Mouse (Mus musculus) cerebellum, postnatal 4 days (tissue): ENCODE measurements around the gene Ddah1.

Experiments
- DNase-seq, 2 experiments: peaks; one replicate each; pipeline ENCODE4 v3.0.0; 2022; ENCODE audit warnings: low spot score in 2 of 2, mixed read lengths in 1 of 2

Ddah1 gene

DNA sequence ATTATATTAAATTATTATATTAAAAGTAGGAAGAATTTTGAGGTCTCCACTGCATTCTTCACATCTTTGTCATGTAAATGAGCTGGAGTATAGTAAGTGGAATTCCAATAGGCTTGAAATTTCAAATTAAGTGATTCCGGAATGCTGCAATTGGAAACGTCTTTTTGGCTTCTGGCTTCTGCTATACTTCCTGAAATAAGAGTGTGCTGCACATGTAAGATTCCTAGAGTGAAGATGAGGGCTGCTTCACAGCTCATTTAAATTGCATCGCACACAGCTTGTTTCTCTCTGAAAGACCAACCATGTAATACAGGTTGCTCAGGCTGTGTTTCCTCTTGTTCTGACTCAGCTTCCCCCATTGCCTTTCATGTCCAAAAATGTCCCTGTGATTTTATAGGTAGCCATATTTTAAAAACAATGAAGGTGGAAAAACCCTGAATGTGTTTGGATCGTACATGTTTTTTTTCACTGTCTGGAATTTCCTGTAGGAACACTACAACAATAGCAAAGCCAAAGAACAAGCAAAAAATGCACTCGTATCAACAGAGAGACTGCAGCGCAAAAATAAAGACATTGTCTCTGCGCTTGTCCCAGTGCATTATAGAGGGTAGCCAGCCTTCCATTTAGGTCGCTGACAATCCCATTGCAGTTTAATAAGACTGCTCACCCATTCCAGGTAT, 105.7 kb downstream of the Ddah1 start:
- no peak for DNase-seq

DNA sequence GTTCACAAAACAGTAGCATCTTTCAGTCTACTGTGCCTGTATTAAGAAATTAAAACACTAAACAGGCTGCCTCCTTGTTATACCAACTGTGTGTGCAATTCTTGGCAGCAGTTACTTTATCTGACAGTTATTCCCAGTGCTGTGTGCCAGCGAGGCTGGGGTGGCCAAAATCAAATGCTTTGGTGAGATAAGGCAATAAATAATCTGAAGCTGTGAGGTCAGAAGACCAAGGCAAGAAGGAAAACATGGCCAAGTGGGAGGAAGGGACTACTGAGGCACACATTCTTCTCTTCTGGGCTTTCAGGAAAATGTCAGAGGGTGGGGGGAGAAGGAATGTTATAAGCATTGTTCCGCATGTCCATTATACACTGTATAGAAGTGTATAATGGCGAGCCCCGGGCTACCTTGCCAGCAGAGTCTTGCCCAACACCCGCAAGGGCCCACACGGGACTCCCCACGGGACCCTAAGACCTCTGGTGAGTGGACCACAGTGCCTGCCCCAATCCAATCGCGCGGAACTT, 106.3 kb downstream of the Ddah1 start:
- DNase-seq = no peak

DNA sequence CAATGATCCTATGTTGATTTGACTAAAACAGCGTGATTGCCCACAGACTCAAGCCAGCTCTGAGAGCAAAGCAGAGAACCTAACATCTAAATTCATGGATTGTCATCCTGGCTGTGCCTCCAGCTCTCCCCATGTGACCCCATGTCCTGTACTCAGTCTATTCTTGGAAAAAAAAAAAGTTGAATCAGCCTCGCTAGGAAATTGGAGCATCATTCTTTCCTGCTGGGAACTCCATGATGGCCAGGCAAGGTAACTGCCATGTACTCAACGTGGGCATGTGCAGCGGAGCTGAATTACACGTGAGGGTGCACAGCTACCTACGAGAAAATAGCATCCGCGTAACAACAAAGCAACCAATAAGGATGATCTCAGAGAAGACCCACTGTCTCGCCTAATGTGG, 114.2 kb downstream of the Ddah1 start:
- no peak for DNase-seq

DNA sequence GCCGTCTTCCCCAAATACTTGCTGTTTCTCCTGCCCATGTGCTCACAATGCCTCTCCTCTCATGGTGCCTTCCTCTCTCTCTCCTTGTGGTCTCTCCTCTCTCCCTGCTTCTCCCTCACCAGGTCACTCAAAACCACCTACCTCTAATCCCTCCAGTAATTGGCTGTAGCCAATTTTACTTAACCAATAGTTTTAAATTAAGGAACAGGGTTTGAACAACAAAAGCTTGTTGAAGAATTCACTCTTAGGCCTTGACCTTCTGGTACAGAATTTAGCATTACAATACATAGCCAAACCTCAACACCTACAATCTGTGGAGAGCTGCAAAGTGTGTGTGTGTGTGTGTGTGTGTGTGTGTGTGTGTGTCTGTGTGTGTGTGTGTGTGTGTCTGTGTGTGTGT, 114.8 kb downstream of the Ddah1 start:
- DNase-seq = no peak

DNA sequence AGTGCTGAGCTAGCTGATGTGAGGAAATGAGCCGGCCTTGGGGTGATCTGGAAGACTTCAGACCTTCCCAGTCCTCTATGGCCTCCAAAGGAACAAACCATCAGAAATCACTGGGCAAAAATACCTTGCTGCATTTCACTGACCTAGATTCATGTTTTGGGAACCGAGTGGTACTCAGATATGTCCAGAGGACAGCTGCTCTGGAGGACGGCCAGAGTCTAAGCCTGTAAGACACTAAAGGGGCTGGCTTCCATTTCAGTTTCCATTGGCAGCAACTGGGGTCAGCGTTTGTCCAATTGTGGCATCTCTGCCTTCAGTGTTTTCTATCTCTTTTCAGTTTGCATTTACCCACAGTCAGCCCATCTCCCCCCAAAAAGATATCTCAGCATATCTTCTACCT, 115.7 kb downstream of the Ddah1 start:
- DNase-seq = no peak

DNA sequence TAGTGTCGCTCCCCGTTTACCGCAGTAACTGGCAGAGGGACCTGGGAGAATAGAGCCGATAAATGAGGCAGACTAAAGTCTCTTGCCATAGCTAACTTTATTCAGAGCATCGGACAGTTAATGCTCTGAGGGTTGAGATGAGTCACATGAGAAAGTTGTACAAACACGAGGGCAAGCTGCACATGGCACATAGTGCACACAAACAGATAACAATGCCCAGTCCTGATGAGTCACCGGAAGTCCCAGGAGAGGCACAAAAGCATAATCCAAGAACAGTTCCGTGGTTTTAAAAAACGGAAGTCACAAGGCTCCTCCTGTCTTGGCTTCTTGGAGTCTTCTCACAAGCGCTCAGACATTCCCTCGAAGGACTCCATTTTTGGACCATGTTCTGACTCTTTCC, 117.6 kb downstream of the Ddah1 start:
- DNase-seq = no peak

DNA sequence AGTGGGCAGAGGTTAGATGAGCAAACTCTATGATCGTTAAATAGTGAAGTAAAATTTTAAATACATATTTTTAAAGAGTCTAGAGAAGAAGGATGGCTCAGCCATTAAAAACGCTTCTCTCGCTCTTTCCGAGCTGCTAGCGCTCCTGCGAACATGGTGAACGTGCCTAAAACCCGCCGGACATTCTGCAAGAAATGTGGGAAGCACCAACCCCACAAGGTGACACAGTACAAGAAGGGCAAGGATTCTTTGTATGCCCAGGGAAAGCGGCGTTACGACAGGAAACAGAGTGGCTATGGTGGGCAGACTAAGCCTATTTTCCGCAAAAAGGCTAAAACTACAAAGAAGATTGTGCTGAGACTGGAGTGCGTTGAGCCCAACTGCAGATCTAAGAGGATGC, 120.4 kb downstream of the Ddah1 start:
- peak in 1 of 2 experiments; percentile 16 for DNase-seq

DNA sequence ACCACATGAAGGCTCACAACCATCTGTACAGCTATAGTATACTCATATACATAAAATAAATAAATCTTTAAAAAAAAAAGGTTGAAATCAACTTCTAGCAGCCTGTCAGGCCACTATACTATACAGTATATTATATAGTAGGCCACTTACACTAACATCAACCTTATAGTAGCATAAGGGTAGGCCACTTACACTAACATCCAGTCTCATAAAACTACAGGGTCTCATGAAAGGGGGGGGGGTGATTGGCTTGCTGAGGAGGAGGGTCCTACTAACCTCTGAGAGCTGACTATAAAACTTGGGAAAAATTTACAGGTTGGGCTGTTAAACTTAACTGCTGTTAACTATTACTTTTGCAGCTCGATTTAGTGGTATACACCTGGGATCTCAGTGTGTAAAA, 121.9 kb downstream of the Ddah1 start:
- no peak for DNase-seq

DNA sequence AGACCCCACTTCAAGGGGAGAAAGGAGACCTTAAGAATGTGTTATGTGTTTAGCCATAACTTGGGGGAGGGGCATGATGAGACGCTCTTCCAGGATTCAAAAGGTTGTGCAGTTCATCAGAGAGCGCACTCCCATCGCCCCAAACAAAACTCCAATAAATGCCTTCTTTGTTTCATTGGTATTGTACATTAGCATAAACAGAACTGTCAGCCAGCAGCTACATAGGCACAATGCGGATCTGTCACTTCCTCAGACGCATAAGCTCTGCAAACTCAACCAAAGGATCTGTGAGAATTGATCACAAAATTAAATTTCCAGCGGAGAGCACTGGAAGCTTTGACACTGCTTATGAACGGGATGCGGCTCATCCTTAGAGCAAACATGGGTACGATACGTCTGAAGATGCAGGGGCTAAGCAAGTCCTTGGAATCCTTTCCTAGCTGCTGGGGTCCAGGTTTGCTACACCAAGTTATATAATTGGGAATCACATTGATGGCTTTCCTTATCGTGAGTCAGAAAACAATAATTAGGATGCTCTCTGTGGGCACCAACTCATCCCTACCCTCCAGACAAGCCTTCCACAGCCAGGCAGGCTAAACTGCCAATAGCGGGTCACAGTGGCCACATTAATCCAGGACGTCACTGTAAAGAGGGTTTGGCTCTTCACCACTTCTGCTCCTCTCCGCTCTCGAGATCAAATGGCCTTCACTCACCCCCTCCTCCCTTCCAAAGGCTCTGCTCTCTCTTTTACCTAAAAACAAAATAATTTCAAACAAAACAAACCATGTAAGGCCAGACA, 123.8 kb downstream of the Ddah1 start:
- no peak for DNase-seq

DNA sequence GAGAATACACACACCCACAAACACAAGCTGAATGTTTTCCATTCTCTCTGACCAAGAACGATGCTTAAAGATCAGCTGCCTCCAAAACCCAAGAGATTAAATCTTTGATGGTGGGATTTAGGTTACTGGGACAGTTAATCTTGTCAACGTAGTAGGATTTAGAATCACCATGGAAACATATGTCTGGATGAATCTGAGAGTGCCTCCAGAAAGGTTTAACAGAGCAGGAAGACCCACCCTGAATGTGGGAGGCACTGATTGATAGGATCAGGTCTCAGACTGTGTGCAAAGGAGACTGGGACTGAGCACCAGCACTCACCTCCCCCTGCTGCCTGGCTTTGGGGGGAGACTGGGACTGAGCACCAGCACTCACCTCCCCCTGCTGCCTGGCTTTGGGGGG, 124.8 kb downstream of the Ddah1 start:
- no peak for DNase-seq

DNA sequence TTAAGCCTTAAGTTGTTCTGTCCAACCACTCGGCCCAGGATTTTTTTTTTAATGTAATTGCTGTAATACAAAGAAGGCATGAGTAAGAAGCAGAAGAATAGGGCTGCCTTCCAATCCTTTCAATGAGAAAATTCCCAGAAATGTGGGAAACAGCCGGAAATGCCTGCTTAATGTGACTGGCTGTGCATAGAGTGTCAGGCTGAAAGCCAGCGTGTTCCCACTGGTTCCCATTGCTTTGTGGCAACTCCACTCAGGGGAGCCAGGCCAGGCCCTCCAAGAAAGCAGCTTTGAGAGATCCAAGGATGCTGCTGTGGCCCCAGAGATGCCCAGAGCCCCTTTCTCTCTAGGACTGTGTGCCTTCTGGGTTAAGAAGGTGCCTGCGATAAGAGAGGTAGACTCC, 126.9 kb downstream of the Ddah1 start:
- DNase-seq = no peak

DNA sequence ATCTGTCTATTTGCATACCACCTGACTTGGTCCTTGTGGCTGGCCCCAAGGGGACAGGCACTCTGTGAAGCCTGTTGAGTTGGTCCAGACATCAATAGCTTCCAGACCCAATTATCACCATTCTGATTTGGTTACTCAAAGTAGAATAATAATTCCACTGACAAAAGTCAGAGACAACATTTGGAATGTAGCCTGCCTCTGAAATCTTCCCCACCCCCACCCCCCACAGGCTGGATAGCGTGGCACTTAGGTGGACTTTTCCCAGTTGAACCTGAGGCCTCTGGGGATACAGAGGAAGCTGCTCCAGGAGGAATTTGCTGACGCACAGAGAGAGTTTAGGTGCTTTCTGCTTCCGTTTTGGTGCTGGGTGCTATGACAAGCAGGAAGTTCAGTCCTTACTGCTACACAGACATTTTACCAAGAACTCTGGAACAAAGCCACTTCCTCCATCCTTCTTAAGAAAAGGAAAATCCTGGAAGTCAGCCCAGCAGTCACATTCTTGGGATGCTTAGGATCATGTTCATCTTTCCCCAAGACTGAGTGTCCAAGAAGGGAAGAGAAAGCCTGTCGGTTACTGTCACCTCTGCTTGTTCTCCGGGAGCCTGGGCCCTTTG, 127.5 kb downstream of the Ddah1 start:
- DNase-seq = no peak

DNA sequence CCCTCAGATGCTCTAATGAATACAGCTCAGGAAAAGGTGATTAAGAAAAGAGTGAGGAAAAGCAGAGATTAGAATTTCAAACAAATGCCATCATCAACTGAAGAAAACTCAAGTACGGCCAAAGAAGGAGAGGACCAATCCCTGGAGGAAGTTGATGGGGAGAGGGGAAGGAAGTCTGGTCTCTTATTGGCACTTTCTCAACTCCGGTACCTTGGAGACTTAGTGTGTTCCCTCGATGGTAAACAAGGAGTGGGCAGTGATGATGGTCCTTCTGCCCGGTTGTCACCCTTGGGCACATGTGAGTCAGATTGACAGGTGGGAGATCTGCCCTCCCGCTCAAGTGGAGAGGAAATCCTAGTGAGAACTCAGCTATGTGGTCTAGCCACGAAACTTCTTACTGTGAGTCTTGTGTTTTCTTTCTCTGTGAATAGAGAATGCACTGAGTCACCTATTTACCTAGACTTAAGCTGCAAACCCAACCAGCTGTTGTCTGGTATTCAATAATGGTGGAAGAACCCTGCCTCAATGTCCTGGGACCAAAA, 129.0 kb downstream of the Ddah1 start:
- no peak for DNase-seq

DNA sequence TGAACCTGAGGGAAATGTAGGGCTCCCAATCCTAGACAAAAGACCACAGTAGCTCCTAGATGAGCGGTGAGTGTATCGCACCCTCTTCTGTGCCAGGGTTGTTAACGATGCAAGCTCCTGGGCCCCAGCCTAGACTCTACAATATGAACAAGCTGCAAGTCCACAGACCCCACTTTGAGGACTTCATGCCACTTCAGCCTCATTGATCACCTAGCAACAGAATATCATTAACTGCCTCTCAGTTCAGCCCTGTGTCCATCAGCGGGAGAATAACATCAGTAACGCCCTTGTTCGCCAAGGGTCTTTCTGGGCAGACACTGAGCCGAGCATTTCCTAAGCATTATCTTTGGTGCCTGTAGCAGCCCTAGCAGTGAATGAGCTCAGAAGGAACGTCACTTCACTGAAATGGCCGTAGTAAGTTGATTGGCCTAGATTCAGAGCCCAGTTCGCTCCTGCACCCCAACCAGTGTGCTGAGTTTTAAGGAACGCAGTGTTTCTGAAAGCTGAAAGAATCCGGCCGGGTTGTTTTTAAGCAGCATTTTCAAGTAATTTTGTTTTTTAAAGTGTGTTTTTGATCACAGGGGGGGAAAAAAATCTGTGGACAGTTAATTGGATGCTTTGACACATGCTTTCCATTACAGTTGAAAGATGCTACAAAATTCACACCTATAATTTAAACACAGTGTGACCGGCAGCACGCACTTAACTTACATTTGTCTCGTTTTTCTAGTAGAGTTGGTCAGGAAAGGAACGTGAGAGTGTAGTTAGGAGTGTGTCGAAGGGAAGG, 132.1 kb downstream of the Ddah1 start:
- DNase-seq = peak in 1 of 2 experiments; percentile 7

DNA sequence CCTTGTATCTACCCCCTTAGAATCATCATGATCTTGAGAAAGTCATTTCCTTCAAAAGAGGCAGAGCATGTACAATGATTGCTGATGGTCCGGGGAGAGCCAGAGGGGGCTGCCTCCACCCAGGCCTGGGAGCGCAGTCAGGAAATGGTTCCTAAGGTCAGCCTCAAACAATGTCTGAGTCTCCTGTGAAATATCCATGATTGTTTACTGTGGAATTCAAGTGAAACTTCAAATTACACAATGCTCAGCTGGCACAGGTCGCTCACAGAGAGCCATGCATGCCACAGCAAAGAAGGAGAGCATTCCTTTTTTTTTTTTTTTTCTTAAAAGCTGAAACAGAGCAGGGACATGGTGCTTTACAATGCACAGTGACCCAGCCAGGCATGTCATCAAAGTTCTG, 134.0 kb downstream of the Ddah1 start:
- no peak for DNase-seq

DNA sequence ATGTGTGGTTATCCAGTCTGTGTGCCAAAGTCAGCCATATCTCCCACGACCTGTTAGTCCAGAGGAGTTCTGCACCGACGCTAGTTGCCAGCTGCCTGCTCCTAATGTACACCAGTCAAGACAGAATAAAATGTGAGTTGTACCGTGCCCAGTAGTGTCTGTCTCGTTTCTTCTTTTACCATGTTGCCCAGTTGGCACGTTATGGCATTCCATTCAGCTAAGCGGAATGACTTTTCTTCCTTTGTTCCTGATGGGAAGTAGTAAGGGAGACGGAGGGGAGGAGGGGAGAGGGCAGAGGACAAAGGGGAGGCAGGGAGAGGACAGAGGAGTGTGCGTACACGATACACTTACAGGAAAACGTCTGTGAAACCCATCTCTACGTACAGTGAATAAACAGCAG, 135.7 kb downstream of the Ddah1 start:
- DNase-seq = no peak

DNA sequence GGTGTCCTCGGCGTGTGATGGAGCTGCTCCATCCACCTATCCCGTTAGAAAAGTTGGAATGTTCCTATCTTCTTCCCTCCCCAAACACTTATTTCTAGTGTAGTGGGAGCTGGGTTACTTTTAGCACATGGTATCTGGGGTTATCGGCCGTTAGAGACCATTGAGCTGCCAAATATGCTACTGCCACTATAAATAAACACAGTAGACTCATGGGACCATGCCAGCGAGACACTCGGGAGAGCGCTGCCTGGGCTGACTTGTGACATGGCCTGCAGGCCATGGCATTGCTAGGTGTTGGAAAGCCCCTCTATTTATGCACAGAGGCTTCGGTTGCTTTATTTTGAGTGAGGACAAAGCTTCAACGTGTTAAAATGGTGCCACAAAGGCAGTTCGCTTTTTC, 139.3 kb downstream of the Ddah1 start:
- DNase-seq = no peak

DNA sequence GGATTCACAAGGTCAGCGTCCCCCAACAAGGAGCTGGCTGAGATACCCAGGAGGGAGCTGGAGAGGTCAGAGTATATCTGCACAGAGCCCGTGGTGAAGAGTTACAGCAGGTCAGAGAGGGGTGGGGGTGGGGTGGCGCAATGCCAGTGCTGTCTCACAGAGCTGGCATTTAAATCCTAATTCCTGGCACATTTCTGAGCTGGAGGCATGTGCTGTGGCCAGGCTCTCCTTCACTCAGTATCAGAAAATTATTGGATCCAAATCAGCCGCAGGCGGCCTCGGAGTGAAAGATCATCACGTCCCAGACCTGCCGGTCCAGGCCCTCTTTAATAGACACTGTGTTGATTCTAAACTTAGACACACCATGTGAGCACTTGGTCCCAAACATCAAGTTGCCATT, 141.4 kb downstream of the Ddah1 start:
- DNase-seq = no peak

DNA sequence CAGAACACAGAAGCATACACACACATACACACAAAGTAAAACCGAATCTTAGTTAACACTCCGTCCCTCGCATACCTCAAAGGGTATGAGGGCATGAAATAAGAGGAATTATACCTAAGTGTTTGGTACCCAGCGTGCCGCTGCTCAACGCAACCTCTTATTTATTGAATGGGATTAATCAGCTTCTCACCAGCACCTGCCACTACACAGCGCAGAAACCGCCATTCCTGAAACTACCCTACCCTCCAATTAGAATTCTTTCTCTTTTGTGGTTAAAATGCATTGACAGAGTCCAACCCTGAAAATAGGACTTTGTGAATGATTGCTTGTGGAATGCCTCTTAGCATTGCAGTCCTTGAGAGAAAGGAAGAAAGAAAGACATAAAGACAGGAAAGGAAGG, 145.1 kb downstream of the Ddah1 start:
- no peak for DNase-seq

DNA sequence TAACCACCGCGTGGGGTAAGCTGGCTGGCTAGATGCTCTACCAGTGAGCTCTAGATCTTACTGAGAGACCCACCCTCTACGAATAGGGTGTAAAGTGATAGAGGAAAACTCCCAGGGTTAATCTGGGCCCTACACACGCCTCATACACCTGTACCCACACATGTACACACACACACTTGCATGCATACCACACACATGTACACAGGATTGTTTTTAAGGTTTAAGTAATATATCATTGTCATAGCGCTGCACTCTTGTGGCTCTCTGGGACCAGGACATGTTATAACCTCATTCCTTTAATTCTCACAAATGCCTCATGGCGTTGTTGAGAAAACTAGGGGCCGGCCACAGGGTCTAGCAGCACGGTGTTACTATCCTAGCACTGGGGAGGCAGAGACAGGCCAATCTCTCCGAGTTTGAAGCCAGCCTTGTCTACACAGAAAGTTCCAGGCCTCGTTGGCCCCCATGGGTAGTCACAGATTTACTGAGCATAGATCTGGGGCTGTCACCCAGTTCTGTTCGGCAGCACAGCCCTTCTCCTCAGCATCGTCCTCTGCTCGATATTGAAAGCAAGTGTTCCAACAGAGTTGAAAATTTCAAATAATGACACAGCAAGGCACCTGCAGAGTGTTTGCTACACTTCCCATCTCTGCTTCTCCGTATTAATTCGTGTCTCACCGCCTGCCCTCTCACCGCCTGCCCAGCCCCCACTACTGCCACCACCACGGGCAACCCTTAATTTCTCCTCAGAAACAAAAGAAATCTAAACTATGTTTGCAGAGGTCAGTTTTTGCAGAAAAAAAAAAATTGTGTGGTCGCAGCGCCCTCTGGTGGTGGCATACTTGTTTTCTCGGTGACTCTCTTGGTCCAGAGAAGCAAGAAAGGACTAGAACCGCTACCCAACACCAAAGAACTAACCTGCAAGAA, 146.6 kb downstream of the Ddah1 start:
- peak; percentile 64 to 76 for DNase-seq

DNA sequence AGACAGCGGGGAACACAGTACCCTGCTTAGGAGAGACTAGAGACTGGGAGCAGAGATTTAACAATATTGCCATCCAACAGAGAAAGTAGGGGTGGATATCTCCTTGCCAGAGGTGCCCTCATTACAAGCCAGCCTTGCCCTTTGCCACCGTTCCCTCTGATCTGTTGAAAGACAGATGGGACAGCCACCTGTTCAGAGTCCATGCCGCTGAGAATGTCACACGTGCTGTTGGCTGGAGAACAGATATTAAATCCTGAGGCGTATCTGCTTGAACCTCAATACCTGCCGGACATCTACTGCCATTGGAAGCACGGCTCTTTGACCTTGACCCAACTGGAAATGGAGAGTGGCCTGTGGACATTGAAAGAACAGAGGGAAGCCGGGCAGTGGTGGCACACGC, 148.1 kb downstream of the Ddah1 start:
- DNase-seq = no peak
